Mouse (Mus musculus) stomach, postnatal 0 days (tissue): Measurements from ENCODE around the gene Ablim2. TPM values are rescaled to one million over a fixed set of nuclear protein-coding genes. Genes with fewer than 3 reads are reported as not detected.
A peak's percentile ranks its signal among the peaks of the same experiment; 100 is the strongest.

Source experiments
- ATAC-seq: fragments of 200-750 bp; cut with Nextera tagmentation; 2 replicates; pipeline ENCODE4 v1.8.0; 2017; ENCODE audit not compliant: low FRiP score, low TSS enrichment
- DNase-seq: peaks from one replicate; pipeline ENCODE4 v3.0.0-alpha.2; 2016; ENCODE audit warnings: low spot score
- H3K27ac ChIP-seq: fragments of 300-500 bp; sonication (generic); replicated peaks from 2 replicates; pipeline ENCODE4 v1.5.1; 2014; ENCODE audit warnings: mild to moderate bottlenecking, control low read depth
- H3K27me3 ChIP-seq: fragments of 300-500 bp; sonication (generic); 2 replicates; pipeline ENCODE4 v1.6.1; 2014; ENCODE audit warnings: low read length; ENCODE audit not compliant: control insufficient read depth, insufficient read depth
- H3K36me3 ChIP-seq: fragments of 300-500 bp; sonication (generic); 2 replicates; pipeline ENCODE4 v1.6.1; 2014; ENCODE audit warnings: low read length, mixed read lengths; ENCODE audit not compliant: control insufficient read depth, insufficient read depth
- H3K4me1 ChIP-seq: fragments of 300-500 bp; sonication (generic); replicated peaks from 2 replicates; pipeline ENCODE4 v1.6.1; 2014; ENCODE audit warnings: antibody characterized with exemption; ENCODE audit not compliant: control insufficient read depth, insufficient read depth
- H3K4me2 ChIP-seq: fragments of 300-500 bp; sonication (generic); replicated peaks from 2 replicates; pipeline ENCODE4 v1.6.1; 2014; ENCODE audit warnings: low read depth, mild to moderate bottlenecking, control low read depth, moderate library complexity
- H3K4me3 ChIP-seq: fragments of 300-500 bp; sonication (generic); 2 replicates; pipeline ENCODE4 v1.5.1; 2014; ENCODE audit warnings: low read depth, low read length, control low read depth
- H3K9ac ChIP-seq: fragments of 300-500 bp; sonication (generic); 2 replicates; pipeline ENCODE4 v1.6.1; 2014; ENCODE audit warnings: mild to moderate bottlenecking, low read length, control low read depth, mixed read lengths
- H3K9me3 ChIP-seq: fragments of 300-500 bp; sonication (generic); 2 replicates; pipeline ENCODE4 v1.6.1; 2016; ENCODE audit warnings: low read length; ENCODE audit not compliant: control insufficient read depth
- CTCF ChIP-seq: IDR thresholded peaks from 2 replicates; pipeline ENCODE4 v1.5.1; 2016; ENCODE audit warnings: antibody characterized with exemption, low read depth, mild to moderate bottlenecking, moderate library complexity
- EP300 ChIP-seq: optimal IDR thresholded peaks from 2 replicates; pipeline ENCODE3; 2016; ENCODE audit warnings: antibody characterized with exemption
- WGBS: fragments of 180-500 bp; shearing (Covaris S2); extraction: QIAGEN DNeasy Blood & Tissue Kit; methylation state at CpG from one replicate; pipeline ENCODE4 v1.1.7; 2014; 5-methylcytosine and 5-hydroxymethylcytosine counted together
- polyA plus RNA-seq: library from polyadenylated mRNA; unstranded; fragments of >200 nt; fragmentation: Nextera tagmentation; extraction: Ambion mirVana; gene quantifications from 2 replicates; pipeline ENCODE4 v1.2.1, GENCODE M21; 2015

Ablim2 gene
- 1.3 and 1.5 TPM in 2 replicates for polyA plus RNA-seq

DNA sequence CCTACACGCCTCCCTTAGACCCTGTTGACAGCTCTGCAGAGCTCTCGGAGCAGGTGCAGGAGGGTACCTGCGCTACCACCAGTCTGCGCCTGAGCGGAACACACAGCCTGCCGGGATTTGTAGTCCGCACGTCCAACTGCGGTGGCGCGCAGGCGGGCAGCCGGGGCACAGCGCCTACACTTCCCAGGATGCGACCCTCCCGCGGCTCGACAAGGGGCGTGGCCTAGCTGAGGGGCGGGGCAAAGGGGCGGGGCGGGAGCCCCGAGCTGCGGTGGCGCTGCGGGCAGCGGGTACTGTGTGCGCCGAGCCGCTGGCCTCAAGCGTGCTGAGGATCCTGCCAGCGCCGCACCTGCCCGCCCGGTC is at the start of gene Ablim2:
TSS of gene Ablim2 (plus strand) at position 242 of the 363 bp plus-strand sequence.
- H3K4me1 ChIP-seq: peaks cover 4% of the 10 kb centered on the region; the same call in 1 of the 2 replicates
- no peaks in the 10 kb centered on the region for H3K27me3 ChIP-seq
- peak within 1 kb of the TSS; percentile 57 for H3K4me3 ChIP-seq
- DNase-seq (peak; percentile 96), ATAC-seq (peak; percentile 96)
- H3K4me2 ChIP-seq: peak within 1 kb of the TSS; percentile 98
- no peaks in the 10 kb centered on the region for H3K9me3 ChIP-seq
- no peaks in the 10 kb centered on the region for H3K36me3 ChIP-seq
- peak within 1 kb of the TSS; percentile 50 for H3K9ac ChIP-seq
- no peak within 1 kb of the TSS for H3K27ac ChIP-seq
- TF ChIP-seq CTCF (peak; percentile 38; the same call in 1 of the 2 replicates), EP300 (no peak)
- WGBS: under 1% methylated on average over 32 of the region's 35 CpGs

DNA sequence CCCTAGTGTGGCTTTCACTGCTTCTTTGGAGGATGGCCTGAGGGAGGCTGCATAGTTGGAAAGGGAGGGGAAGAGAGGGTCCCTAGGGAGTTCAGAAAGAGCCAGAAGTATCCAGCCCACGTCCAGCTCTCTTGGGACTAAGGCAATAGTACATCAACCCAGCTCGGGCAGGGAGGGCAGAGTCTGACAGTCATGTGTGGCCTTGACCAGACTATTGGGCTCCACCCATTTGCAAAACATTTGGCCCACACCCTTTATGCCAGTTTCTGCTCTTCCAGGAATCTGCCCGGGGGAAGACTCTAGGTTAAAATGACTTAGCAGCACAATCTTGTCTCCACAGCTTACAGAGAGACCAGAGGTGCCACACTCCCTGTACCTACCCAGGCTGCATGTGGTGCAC is 47.2 kb upstream of the Ablim2 start:
- Histone ChIP-seq H3K9ac (no peak overlapping the region), H3K27me3 (no peaks in the 10 kb centered on the region), H3K27ac (no peak overlapping the region), H3K4me3 (no peak overlapping the region), H3K4me2 (no peak overlapping the region), H3K9me3 (no peaks in the 10 kb centered on the region), H3K36me3 (no peaks in the 10 kb centered on the region), H3K4me1 (no peaks in the 10 kb centered on the region)
- TF ChIP-seq EP300 (no peak), CTCF (no peak)
- ATAC-seq (no peak), DNase-seq (no peak)
- 43% methylated on average over 3 of the region's 3 CpGs for WGBS

DNA sequence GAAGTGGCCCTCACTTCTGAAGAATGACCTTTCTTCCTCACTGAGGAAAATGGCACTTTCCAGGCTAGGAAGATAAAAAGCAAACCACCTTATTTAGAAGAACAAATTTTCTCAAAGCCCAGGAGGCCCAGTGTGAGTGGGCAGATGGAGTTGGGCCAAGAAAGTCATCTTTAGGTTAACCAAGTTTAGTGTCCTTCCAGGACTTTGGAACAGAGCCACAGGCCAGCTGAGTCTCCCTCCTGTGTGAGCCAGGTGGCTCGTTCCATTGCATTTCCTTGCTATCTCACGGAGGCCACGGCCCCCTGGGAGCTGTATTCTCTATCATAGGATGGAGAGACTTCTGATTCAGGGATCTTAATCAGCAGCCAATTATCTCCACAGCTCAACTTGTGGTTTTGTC is 46.7 kb upstream of the Ablim2 start:
- DNase-seq (no peak), ATAC-seq (no peak)
- no peaks in the 10 kb centered on the region for H3K9me3 ChIP-seq
- H3K36me3 ChIP-seq: no peaks in the 10 kb centered on the region
- H3K4me3 ChIP-seq: no peak overlapping the region
- H3K4me1 ChIP-seq: no peaks in the 10 kb centered on the region
- H3K27me3 ChIP-seq: no peaks in the 10 kb centered on the region
- H3K4me2 ChIP-seq: no peak overlapping the region
- no peak overlapping the region for H3K27ac ChIP-seq
- WGBS: 74% methylated on average over 3 of the region's 3 CpGs
- no peak overlapping the region for H3K9ac ChIP-seq
- TF ChIP-seq EP300 (no peak), CTCF (no peak)

DNA sequence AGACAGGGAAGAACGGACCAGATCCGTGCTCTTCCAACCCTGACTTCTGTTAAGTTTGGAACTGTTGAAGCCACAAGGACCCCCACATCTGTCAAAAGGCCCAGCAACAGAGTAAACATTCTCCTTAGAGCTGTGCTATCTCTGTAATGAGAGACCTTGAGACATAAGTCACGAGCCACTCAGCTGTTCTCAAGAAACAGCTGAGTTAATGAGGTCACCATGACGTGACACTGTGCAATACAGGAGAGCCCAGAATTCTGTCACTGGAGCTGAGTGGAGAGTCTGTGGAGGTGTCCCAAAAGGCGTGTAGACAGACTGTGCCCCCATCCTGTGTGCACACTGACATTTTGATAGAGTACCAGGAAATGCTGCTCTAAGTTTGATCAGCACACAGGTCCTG is 45.2 kb upstream of the Ablim2 start:
- H3K9me3 ChIP-seq: no peaks in the 10 kb centered on the region
- ATAC-seq: no peak
- no peak overlapping the region for H3K4me3 ChIP-seq
- TF ChIP-seq CTCF (no peak), EP300 (no peak)
- H3K4me1 ChIP-seq: no peaks in the 10 kb centered on the region
- no peaks in the 10 kb centered on the region for H3K36me3 ChIP-seq
- DNase-seq: no peak
- WGBS: 57% methylated on average over 5 of the region's 5 CpGs
- no peak overlapping the region for H3K4me2 ChIP-seq
- no peak overlapping the region for H3K9ac ChIP-seq
- H3K27ac ChIP-seq: no peak overlapping the region
- no peaks in the 10 kb centered on the region for H3K27me3 ChIP-seq

DNA sequence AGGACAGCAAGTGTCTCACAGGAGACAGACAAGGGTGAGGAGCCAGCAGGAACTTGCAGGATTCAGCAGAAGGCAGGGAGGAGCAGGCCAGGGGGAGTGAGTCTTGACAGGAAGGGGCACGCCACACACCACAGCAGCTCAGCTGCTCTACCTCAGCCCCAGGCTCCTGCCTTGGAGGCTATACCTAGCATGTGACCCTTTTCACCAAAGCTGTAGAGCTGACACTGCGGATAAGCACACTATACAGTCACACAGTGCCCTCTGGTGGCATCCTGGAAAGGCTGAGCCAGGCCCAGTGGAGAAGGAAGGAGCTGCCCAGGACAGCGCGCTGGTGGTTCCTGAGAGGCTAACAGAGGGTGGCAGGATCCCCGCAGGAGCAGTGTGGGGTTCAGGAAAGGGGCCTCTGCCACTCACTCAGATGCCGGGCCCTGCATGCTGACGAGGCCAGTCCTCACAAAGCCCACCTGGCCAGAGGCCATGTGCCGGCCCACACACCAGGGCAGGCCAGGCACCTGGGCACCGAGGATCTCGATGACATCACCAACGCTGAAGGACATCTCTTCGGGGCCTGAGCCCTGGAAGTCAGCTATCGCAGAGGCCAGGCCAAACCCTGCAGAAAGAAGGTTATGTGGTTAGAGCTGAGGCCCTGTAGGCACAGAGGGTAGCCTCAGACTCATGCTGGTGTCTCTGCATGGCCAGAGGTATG is 43.9 kb upstream of the Ablim2 start:
- H3K4me1 ChIP-seq: no peaks in the 10 kb centered on the region
- no peak overlapping the region for H3K4me3 ChIP-seq
- WGBS: 46% methylated on average over 13 of the region's 13 CpGs
- H3K27ac ChIP-seq: no peak overlapping the region
- TF ChIP-seq CTCF (peak; percentile 98), EP300 (no peak)
- H3K27me3 ChIP-seq: no peaks in the 10 kb centered on the region
- H3K9me3 ChIP-seq: no peaks in the 10 kb centered on the region
- no peak overlapping the region for H3K9ac ChIP-seq
- no peaks in the 10 kb centered on the region for H3K36me3 ChIP-seq
- DNase-seq (peak; percentile 87), ATAC-seq (peak; percentile 79)
- H3K4me2 ChIP-seq: no peak overlapping the region

DNA sequence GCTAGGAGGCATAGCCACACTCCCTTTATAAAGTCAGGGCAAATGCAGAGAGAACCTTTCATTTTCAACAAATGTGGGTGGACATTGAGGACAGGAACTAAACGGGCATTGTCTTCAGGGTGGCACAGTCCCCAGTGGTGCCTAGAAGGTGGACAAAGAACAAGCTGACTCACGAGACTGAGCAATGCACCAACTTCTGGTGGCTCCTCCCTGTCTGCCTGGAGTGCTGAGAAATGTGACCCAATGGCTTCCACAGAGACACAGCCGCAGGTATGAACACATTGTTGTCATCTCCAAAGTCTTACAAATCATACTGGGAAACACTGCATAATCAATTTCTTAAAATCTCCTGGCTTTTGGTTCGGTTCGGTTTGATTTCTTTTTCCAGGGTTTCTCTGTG is 40.2 kb upstream of the Ablim2 start:
- ATAC-seq (no peak), DNase-seq (no peak)
- H3K36me3 ChIP-seq: no peaks in the 10 kb centered on the region
- TF ChIP-seq CTCF (no peak), EP300 (no peak)
- no peaks in the 10 kb centered on the region for H3K4me1 ChIP-seq
- H3K4me3 ChIP-seq: no peak overlapping the region
- H3K27me3 ChIP-seq: no peaks in the 10 kb centered on the region
- no peak overlapping the region for H3K9ac ChIP-seq
- 75% methylated on average over 5 of the region's 5 CpGs for WGBS
- no peaks in the 10 kb centered on the region for H3K9me3 ChIP-seq
- H3K27ac ChIP-seq: no peak overlapping the region; the same call in 1 of the 2 replicates
- H3K4me2 ChIP-seq: no peak overlapping the region
